Mouse (Mus musculus) testis, adult 2 months (tissue): ENCODE data around the gene Fgf4. TPM values are rescaled to one million over a fixed set of nuclear protein-coding genes. Genes with fewer than 3 reads are reported as not detected.

Source experiments
- H3K27ac ChIP-seq: fragments of 200-500 bp; 2 replicates; pipeline ENCODE4 v1.5.1; 2012; ENCODE audit warnings: low read depth, low read length; ENCODE audit not compliant: control insufficient read depth, insufficient read depth
- H3K27me3 ChIP-seq: fragments of 200-500 bp; 2 replicates; pipeline ENCODE4 v1.6.1; 2012; ENCODE audit warnings: mild to moderate bottlenecking, low read length, moderate library complexity; ENCODE audit not compliant: control insufficient read depth, insufficient read depth
- H3K36me3 ChIP-seq: fragments of 200-500 bp; 2 replicates; pipeline ENCODE4 v1.6.1; 2012; ENCODE audit warnings: mild to moderate bottlenecking, low read length; ENCODE audit not compliant: control insufficient read depth, insufficient read depth
- H3K4me1 ChIP-seq: fragments of 200-500 bp; 2 replicates; pipeline ENCODE4 v1.6.1; 2012; ENCODE audit warnings: low read length; ENCODE audit not compliant: control insufficient read depth, insufficient read depth
- H3K4me3 ChIP-seq: fragments of 200-500 bp; 2 replicates; pipeline ENCODE4 v1.5.1; 2012; ENCODE audit warnings: low read depth, mild to moderate bottlenecking, low read length, moderate library complexity, mixed read lengths; ENCODE audit not compliant: control insufficient read depth
- CTCF ChIP-seq: fragments of 200-500 bp; IDR thresholded peaks from 2 replicates; pipeline ENCODE4 v1.5.1; 2012; ENCODE audit warnings: low read depth, mild to moderate bottlenecking, inconsistent platforms, low read length, moderate library complexity; ENCODE audit not compliant: control insufficient read depth, insufficient read depth, insufficient replicate concordance
- POLR2A ChIP-seq: fragments of 200-500 bp; IDR thresholded peaks from 2 replicates; pipeline ENCODE4 v1.6.1; 2012; ENCODE audit warnings: low read depth, mild to moderate bottlenecking, inconsistent platforms, low read length, moderate library complexity; ENCODE audit not compliant: control insufficient read depth
- polyA plus RNA-seq: library from polyadenylated mRNA; depleted of rRNA; stranded (reverse); fragments of >200 nt; gene quantifications from 2 replicates; pipeline ENCODE4 v1.2.3, GENCODE M21; 2012

Gene Fgf4
- polyA plus RNA-seq, 1 experiment: not detected

DNA sequence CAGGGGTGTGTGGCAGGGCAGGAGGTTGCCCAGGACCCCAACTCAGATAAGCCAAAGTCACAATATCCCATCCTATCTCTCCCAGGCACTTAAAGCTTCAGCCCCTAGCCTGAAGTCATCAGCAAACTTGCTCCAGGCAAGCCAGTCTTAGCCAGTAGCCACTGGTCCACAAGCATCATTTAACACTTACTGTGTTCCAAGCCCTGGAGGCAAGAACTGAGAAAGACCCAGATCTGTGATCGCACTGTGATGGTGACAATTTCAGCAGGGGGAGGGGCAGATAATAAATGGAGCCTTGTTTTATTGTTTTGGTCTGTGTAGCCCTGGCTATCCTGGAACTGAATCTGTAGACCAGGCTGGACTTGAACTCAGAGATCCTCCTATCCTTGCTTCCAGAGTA, 11.5 kb downstream of the Fgf4 start:
- TF ChIP-seq POLR2A (no peak), CTCF (no peak)
- H3K36me3 ChIP-seq: no peaks in the 10 kb centered on the region
- peaks cover 2% of the 10 kb centered on the region; the same call in 1 of the 2 replicates for H3K4me1 ChIP-seq
- no peak overlapping the region for H3K27ac ChIP-seq
- H3K4me3 ChIP-seq: no peak overlapping the region
- H3K27me3 ChIP-seq: no peaks in the 10 kb centered on the region

- no peaks in the 10 kb centered on the region for H3K27me3 ChIP-seq
- no peak for TF ChIP-seq POLR2A
- TF ChIP-seq CTCF: no peak
- H3K36me3 ChIP-seq: no peaks in the 10 kb centered on the region
- H3K27ac ChIP-seq: no peak overlapping the region
- peak overlapping the region; percentile 12 for H3K4me3 ChIP-seq
- peaks cover 2% of the 10 kb centered on the region; the same call in 1 of the 2 replicates for H3K4me1 ChIP-seq
Observed at GRCm38 (mm10) chr7:144861056-144861768, 14.0 kb downstream of the Fgf4 start.

GRCm38 (mm10) chr7:144861769-144862070, 14.6 kb downstream of the Fgf4 start:
- peak overlapping the region; percentile 12; the same call in 1 of the 2 replicates for H3K4me3 ChIP-seq
- no peak overlapping the region for H3K27ac ChIP-seq
- no peaks in the 10 kb centered on the region for H3K27me3 ChIP-seq
- peaks cover 2% of the 10 kb centered on the region; the same call in 1 of the 2 replicates for H3K4me1 ChIP-seq
- H3K36me3 ChIP-seq: no peaks in the 10 kb centered on the region
- no peak for TF ChIP-seq POLR2A
- no peak for TF ChIP-seq CTCF

DNA sequence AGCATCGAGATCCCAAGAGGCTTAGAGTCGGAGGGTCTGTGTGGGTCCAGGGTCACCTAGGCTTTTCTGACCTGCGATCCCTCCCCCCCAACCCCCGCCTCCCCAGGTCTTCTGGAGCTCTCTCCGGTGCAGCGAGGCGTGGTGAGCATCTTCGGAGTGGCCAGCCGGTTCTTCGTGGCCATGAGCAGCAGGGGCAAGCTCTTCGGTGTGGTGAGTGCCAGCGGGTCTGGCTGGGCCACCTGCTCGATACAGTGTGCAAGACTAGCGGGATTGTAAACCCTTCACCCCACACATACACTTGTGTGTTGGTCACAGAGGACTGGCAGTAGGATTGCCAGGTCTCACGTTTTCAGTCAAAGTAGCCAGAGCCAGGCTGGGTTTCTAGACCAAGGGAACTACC, 15.0 kb downstream of the Fgf4 start:
- Histone ChIP-seq H3K27me3 (no peaks in the 10 kb centered on the region), H3K4me3 (no peak overlapping the region; the same call in 1 of the 2 replicates), H3K4me1 (peaks cover 2% of the 10 kb centered on the region; the same call in 1 of the 2 replicates), H3K27ac (no peak overlapping the region), H3K36me3 (no peaks in the 10 kb centered on the region)
- TF ChIP-seq CTCF (no peak), POLR2A (no peak)

DNA sequence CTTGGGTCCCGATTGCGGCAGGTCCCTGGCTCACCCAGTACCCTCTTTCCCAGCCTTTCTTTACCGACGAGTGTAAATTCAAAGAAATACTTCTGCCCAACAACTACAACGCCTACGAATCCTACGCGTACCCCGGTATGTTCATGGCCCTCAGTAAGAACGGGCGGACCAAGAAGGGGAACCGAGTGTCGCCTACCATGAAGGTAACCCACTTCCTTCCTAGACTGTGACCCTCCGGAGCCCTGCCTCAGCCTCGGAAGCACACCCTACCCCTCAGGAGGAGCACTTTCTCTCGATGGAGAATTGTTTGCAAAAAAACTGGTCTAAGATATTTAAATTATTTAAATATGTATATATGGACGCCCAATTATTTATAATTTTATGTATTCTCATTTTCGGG, 15.5 kb downstream of the Fgf4 start:
- Histone ChIP-seq H3K27me3 (no peaks in the 10 kb centered on the region), H3K27ac (no peak overlapping the region), H3K4me3 (no peak overlapping the region), H3K4me1 (peaks cover 2% of the 10 kb centered on the region; the same call in 1 of the 2 replicates), H3K36me3 (no peaks in the 10 kb centered on the region)
- no peak for TF ChIP-seq POLR2A
- no peak for TF ChIP-seq CTCF

GRCm38 (mm10) chr7:144863196-144863595, 16.0 kb downstream of the Fgf4 start:
- Histone ChIP-seq H3K4me1 (peaks cover 2% of the 10 kb centered on the region; the same call in 1 of the 2 replicates), H3K4me3 (no peak overlapping the region), H3K27ac (no peak overlapping the region), H3K36me3 (no peaks in the 10 kb centered on the region), H3K27me3 (no peaks in the 10 kb centered on the region)
- TF ChIP-seq POLR2A (no peak), CTCF (no peak)

DNA sequence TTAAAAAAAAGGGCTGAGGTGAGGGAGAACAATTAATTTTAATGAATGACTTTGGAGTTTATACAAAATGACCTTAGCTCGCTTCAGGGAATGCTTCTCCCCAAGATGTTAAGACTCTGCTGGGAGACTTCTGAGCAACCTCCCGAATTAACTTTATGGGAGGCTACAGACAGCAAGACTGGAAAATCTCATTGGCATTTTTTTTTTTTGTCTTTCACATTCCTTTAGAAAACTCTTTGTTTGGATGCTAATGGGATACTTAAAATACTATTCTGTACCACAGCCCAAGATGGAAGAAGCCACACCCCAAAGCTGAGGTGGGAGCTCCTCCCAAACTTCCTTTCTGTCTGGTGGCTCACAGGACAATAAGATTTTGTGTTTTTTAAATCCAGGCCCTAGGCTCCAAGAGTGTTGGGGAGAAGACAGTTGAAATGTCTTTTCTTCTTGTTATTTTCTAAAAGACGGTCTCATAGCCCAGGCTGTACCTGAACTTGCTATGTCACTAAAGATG, 17.0 kb downstream of the Fgf4 start:
- H3K4me1 ChIP-seq: peaks cover 2% of the 10 kb centered on the region; the same call in 1 of the 2 replicates
- no peaks in the 10 kb centered on the region for H3K36me3 ChIP-seq
- H3K27me3 ChIP-seq: no peaks in the 10 kb centered on the region
- no peak overlapping the region for H3K4me3 ChIP-seq
- H3K27ac ChIP-seq: no peak overlapping the region
- no peak for TF ChIP-seq POLR2A
- no peak for TF ChIP-seq CTCF
